Mouse (Mus musculus): Measurements from ENCODE around the gene Rhox4b.
"Not testable (repeated sequence)": the region's sequence is repeated elsewhere in the genome, so short reads cannot be mapped to it uniquely, and the experiment has no call there.

The Rhox4b gene

GRCm38 (mm10) chrX:37432194-37432593 lies at the start of gene Rhox4b:
TSS of gene Rhox4b (plus strand) at chrX:37432494.
- DNase-seq (ENCODE audit: low spot score), result not testable (repeated sequence)

DNA sequence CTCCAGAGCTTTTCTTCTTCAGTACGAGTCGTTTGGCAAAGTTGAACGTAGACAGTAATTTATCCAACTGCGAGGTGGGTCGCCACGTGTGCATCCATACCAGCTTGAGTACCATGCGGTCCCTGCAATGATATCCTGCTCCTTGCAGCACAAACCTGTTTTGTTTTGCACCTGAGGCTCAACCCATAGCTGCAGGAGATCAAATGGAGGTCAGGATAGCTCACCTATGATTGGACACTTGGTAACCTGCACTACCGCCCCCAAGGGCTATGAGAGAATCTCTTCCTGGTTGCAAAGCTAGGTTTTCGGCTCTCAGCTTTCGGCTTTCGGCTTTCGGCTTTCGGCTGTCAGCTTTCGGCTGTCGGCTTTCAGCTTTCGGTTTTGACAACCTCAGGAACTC lies 41.7 kb upstream of the Rhox4b start, which contains the start of gene Rhox4a2:
Rhox4a2 (plus strand) TSS at position 301 of the 400 bp plus-strand sequence.
- DNase-seq (ENCODE audit: low spot score), result not testable (repeated sequence)

- DNase-seq (ENCODE audit: low spot score), result not testable (repeated sequence)
These were observed 20.5 kb upstream of the Rhox4b start, which contains the start of gene Rhox2b for GRCm38 (mm10) chrX:37411767-37412166. TSS of gene Rhox2b (plus strand) at chrX:37412067.

DNA sequence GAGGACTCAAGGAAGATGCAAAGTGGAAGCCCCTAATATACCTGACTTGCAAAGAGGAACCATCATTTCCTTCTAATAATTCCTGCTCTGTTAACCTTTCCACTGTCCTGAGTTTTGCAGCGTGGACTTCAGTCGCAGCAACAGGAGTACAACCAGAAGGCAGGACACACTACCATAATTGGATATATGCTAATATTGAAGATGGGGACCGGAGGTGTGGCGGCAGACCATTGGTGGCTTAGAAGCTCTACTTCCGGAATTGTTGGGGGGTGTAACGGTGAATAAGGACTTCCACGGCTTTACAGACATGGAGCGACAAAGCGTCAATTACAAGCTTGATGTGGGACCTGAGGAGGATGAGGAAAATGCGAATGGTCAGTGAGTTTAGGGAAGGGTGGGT lies 21.1 kb downstream of the Rhox4b start, which contains the start of gene Rhox2c:
Rhox2c (plus strand) TSS at position 301 of the 400 bp plus-strand sequence.
- not testable (repeated sequence) for DNase-seq (ENCODE audit: low spot score)

DNA sequence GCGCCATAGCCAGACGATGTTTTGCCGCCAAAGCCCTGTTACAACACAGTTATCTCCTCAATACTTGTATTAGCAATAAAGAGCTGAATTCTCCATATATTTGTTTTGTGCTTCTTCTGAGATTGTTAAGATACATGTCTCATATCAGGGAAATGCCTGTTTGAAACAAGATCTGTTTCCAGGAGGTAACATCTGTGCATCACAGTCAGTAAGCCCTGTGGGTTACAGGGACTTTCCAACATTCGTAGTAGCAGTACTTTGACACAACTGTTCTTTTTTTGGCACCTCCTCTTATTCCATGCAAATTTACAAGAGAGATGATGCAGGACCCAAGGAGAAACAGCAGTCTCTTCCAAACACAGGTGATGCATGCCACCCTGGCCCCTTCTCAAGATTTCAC lies 26.0 kb downstream of the Rhox4b start, which contains the start of gene Rhox3c:
Rhox3c (plus strand) TSS at position 301 of the 400 bp plus-strand sequence.
- not testable (repeated sequence) for DNase-seq (ENCODE audit: low spot score)

DNA sequence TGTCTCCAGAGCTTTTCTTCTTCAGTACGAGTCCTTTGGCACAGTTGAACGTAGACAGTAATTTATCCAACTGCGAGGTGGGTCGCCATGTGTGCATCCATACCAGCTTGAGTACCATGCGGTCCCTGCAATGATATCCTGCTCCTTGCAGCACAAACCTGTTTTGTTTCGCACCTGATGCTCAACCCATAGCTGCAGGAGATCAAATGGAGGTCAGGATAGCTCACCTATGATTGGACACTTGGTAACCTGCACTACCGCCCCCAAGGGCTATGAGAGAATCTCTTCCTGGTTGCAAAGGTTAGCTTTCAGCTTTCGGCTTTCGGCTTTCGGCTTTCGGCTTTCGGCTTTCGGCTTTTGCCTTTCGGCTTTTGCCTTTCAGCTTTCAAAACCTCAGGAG lies 47.7 kb downstream of the Rhox4b start, which contains the start of gene Rhox4c:
Rhox4c (plus strand) TSS at position 301 of the 400 bp plus-strand sequence.
- DNase-seq (ENCODE audit: low spot score), result not testable (repeated sequence)

Measured in embryo, embryonic 10 days (tissue).